Mouse (Mus musculus) fibroblast of lung, adult 2 months (primary cell): ENCODE measurements around the gene Mybl2.
"Not testable (repeated sequence)": the region's sequence is repeated elsewhere in the genome, so short reads cannot be mapped to it uniquely, and the experiment has no call there.

Experiments used
- DNase-seq: peaks from one replicate; pipeline ENCODE4 v3.0.0-alpha.2; 2011; ENCODE audit warnings: low read depth

The Mybl2 gene

DNA sequence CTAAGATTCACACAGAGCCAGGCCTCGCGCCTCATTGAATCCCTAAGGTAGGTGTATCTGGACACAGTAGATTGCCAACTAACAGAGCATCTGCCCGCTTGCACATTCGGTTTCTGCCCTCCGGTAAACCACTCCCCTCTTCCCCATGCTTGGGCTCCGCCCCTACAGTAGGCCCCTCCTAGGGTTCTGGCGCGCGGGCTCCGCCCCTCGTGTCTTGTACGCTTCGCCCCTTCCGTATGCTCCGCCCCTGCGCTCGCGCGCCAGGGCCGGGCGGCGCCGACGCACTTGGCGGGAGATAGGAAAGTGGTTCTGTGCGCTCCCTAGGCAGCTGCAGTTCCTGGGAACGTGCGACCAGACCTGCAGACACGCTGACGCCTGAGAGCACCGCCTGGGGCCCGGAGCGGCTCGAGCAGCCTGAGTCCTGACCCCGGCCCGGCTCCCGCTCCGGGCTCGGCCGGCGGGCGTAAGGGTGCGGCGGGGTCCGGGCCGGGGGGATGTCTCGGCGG is at the start of gene Mybl2:
Gene Mybl2, plus strand, starts transcription at position 353 of the 506 bp plus-strand sequence.
- peak; percentile 79 for DNase-seq

DNA sequence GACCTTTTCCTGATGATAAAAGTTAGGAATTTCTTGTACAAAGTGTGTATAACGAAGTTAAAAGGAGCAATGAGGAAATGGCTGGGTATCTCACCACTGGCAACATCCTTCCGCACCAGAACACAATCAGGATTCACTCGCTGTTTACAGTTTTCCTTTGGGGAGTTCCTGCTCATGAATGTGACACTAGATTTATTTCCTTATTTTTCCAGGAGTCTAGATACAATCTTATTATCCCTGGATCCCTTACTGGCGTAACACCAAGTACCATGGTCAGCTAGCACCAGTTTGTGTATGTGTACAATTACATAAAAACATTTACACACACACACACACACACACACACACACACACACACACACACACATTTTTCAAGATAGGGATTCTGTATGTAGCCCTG is 47.2 kb upstream of the Mybl2 start:
- no peak for DNase-seq

DNA sequence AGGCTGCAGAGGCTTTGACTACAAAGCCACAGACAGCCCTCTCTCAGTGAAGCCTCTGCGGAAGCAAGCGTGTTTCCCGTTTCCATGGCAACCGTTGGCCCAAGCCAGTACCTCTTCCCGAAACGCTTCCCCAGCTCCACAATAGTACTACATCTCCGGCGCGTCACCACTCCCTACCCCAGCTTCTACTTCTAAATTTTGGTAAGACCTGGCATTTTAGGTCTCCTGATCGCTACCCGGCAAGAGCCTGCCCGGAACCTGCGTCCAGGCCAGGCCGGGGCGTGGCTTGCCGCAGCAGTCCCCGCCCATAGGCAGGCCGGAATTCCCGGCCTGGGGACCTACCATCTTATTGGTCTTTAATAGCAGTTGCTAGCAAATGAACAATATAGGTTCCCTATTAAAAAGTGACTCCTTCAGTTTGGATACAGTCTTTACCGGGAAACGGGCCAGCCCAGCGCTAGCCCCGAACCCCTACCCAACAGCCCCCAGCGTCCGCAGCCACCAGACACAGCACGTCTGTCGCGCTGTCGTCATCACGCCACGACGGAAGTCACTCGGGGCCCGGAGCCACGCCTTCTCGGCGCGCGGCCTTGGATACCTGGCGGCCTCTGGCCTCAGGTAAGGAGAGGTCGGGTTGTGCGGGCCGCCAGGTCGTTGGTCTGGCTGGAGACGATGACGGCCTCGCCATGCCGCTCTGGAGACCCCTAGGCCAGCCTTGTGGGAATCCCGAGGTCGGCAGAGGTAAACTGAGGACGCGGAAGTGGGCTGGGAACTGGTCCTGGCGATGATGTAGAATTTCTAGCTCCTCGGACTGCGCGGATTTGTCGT is 37.4 kb upstream of the Mybl2 start, which contains the start of gene Ift52:
Gene Ift52, plus strand, starts transcription at position 439 of the 828 bp plus-strand sequence.
- DNase-seq = peak; percentile 76

DNA sequence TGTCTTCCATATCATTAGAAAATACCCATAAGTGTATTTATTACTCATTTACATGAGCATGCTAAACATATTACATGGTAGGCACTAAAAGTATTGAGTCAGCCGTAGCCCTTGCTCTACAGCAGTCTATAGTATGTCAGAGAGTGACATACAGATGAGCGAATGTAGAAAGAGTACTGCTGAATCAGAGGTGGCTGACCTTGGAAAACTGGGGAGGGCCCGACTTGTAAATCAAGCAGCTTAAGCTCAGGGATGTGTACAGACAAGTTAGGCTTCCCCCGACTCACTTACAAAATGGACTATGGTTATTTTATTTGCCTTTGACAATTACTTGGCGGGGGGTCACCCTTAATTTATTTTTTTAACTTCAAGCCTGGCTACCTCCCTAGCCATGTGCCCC is 23.2 kb upstream of the Mybl2 start:
- no peak for DNase-seq

DNA sequence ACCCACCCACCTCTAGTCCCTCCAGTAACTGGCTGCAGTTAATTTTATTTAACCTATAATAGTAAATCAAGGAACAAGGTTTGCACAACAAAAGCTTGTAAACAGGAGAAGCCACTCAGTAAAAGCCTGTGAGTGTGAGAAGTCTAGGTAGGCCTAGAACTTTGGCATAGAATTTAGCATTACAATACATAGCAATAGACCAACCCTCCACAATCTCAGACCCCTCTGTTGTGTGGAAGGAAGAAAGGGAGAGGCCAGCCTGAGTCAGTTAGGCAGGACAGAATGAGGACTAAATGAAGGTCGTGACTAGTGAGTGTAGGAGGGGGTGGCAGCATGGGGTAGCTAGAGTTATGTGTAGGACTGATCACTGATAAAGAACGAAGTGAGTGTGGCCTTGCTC is 22.7 kb upstream of the Mybl2 start:
- no peak for DNase-seq

DNA sequence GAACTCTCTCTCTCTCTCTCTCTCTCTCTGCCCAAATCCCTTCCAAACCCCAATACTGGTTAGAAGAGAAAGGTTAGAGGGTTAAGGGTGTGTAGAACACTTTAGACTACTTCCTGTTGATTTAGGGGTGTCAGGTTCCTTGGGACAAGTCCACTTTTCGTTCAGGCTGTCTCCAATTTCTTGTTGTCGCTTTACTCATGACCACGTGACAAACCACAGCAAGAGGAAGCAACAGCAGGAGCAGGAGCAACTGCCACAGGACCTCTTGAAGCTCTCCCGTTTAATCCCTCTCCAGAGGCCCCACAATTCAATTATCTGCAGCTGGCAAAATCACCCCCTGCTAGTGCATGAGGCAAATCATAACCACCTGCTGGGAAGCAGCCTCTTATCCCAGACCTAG is 21.9 kb upstream of the Mybl2 start:
- no peak for DNase-seq

DNA sequence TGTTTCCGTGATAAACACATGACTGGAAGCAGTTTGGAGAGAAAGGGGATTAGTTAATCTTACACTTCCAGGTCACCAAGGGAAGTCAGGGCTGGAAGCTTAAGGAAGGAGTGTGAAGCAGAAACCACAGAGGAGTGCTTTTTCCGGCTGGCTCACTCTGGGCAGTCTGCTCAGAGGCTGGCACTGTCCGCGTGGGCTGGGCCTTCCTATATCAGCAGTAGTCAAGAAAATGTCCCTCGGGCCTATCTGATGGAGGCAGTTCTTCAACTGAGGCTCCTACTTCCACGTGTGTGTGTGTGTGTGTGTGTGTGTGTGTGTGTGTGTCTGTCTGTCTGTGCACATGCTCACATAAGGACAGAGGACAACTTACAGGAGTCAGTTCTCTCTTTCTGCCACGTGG is 14.5 kb upstream of the Mybl2 start:
- DNase-seq = no peak

DNA sequence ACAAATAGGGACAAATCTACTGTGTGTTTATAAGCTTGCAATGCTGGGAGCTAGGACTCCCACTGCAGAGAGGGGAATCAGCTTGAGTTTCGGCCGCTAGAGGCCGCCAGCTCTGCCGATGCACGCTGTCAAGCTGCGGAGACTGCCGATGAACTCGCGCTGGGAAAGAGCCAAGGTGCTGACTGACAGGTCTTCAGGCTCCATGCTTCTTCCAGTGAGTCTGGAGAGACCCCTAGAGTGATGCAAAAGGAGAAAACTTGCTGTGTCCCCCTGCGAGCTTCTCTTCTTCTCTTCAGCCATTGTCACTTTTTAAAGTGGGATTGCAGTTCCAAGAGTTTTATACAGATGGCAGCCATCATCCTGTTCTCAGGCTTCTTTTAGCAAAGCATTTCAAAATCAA is 6.4 kb upstream of the Mybl2 start:
- peak; percentile 27 for DNase-seq

DNA sequence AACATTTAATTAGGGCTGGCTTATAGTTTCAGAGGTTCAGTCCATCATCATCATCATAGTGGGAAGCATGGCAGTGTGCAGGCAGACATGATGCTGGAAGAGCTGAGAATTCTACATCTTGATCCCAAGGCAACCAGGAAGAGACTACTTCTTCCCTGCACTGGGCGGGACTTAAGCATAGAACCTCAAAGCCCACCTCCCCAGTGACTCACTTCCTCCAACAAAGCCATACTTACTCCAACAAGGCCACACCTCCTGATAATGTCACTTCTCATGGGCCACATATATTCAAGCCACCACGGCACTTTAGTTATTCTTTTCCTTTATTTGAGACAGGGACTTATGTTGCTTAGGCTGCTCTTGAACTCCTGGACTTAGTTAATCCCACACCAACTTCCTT is 5.4 kb upstream of the Mybl2 start:
- DNase-seq = no peak

DNA sequence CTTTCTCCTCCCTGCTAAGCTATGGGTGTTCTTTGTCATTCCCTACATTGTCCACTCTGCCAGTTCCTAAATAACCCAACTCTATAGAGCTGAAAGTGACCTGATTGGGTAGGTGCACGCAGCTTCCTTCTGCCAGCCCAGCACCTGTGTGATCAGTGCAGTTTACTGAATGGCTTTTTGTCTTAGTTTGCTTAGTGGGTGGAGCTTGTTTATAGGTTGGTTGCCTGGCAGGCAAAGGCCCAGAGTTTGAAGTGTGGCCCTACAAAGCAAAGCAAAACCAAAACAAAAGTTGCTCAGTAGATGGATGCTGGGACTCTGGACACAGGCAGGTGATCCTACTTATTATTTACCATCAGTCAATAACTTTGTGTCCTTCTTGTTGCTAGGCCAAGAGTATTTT is 2.8 kb upstream of the Mybl2 start:
- DNase-seq = no peak

DNA sequence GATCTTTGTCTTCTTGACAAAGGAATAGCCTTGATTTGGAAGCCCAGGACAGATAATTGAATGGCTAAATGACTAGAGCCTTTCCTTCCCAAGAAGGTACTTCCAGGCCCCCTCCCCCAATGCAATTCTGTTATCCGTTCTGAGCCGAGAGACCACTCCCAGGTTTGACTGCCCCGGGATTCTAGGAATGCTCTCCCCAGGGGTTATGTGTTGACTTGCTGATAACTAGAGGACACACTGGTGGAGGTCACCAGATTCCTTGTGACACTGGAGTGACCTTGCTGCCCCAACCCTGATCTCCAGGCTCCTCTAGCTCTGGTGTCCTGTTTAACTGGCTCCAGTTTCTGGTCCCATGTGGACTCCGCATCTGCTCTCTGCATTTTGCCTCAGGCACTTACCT is 2.4 kb upstream of the Mybl2 start:
- no peak for DNase-seq

DNA sequence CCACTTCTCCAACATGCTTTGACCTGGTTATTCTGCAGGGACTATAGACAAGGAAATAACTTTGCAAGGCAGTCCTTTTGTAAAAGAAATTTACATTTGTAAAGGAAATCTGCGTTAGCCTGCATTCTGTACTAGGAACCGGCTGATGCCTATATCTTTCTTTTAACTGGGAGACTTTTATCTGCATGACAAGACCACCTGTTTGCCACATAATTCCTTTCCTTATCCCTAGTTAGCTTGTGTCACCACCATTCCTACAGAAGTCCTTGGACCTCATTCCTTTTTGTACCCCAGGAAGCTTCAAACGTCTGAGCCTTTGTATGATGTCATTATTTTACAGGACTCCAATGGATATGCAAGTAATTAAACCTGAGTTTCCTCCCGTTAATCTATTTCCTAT is 1.7 kb upstream of the Mybl2 start:
- no peak for DNase-seq

DNA sequence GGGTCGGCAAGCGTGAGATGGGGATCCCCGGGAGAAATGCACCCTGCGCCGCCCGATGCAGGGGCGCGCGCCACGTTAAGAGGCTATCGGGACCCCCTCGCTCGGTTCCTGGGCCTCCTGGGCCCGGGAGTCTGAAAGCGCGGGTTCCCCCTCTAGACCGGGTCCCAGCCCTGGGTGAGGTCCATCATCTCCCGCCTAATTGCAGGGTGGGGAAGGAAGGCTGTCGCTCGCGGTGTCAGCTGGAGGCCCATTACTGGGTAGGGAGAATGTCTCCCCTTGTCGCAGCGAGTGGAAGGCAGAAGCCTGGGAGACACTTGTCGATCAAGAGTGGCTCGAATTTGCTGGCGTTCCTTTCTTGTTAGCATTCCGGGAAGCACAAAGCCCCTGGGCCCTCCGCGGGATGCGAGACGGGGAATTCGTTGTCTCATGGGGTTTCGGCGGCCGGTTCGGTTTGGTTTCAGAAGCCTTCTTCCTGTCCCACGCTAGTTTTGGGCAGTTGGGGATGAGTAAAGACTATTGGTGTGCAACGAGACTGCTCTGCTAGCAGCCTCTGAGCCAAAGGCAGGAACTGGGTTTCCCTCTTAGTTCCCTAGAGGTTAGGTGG is 506 bp downstream of the Mybl2 start:
- DNase-seq = no peak

DNA sequence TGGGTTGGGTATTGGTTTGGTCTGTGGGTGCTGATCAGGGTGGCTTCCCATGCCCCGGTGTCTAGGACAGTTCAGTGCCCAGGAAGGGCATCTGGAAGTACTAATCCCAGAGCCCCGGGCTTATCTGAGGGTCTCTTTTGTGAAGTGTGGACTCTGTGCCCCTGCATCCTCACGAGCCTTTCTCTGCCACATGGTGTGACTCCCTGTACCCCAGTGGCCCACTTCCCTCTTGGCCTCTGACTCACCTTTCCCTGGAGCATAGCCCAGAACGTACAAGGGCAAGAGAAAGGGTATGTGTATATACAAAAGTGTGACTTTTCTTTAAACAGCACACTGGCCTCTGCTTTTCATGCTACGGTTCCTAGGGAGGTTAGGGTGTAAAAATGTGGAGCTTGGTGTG is 1.2 kb downstream of the Mybl2 start:
- DNase-seq = no peak

DNA sequence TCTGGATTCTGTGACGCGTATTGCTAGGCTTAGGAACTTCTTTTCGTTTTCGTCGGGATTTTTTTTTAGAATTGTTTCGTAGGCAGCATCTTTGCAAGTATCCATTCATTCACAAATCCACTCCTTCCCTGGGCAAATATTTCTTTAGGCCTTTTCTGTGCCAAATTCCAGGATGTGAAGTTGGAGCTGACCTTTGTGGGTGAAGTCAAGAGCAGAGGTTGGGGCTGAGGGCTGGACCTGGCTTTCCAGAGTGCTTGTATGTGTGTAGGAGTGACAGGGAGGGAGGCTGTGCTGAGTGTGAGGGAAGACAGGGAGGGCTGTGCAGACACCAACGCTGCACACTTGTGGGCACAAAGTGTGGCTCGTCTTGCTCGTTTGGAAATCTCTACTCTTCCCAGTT is 2.1 kb downstream of the Mybl2 start:
- no peak for DNase-seq

DNA sequence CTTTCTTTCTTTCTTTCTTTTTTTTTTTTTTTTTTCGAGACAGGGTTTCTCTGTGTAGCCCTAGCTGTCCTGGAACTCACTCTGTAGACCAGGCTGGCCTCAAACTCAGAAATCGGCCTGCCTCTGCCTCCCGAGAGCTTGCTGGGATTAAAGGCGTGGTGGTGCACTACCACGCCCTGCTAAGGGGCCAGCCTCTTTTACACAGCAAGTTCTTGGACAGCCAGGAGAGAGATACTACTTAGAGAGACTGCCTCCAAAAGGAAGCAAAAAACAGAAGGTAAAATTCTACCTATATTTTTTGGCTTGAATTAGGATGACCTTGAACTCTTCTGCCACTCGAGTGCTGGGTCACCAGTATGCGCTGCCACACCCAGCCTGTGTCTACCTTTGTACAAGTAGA is 4.5 kb downstream of the Mybl2 start:
- DNase-seq = not testable (repeated sequence)

DNA sequence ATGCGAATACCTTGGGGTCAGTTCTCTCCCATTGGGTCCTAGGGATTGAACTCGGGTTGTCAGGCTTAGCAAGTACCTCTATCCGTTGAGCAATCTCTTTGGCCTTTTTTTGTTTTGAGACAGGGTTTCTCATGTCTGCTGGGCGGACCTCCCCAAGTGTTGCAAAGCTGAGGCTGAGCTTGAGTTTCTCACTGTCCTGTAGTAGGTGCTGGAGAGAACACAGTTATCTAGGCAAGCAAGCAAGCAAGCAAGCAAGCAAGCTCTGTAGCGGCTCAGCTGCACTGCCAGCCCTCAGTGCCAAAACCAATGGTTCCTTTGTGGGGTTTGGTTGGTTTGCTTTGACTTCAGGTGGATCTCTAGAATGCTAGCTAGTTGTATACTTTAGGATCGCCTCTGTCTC is 6.1 kb downstream of the Mybl2 start:
- DNase-seq = no peak

DNA sequence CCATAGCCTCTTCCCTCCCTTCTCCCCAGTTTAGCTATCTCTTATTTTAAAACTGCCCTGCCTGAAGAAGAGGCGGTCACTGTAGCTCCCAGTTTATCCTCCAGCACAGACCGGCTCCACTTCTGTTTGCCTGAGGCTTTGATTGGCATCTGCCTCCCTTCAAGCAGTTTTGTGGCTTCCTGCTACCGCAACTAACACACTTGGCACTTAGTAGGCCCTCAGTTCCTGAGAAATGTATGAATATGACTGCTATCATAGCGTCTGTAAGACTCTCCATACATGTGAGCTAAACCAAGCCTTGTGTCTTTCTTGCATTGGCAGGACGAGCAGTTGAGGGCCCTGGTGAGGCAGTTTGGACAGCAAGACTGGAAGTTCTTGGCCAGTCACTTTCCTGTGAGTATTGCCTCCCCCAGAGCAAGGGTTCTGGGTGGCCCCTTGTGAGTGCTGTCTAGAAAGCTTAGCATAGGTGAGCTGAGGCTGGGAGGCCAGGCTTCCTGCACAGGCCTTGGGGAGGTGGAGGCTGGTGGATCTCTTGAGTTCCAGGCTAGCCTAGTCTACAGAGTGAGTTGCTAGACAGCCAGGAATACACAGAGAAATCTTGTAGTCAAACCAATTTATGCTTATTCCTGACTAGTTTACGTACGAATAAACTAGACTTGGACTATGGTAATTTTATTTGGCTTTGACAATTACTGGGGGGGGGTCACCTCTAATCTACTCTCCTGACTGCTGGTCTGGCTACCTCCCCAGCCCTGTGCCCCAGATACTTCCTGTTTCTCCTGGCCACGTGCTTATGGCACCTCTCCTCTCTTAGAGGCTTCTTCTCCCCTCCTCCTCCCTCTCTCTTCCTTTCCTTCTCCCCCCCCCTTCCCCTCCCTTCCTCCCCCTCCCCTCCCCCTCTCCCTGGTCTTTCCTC is 7.0 kb downstream of the Mybl2 start:
- no peak for DNase-seq

DNA sequence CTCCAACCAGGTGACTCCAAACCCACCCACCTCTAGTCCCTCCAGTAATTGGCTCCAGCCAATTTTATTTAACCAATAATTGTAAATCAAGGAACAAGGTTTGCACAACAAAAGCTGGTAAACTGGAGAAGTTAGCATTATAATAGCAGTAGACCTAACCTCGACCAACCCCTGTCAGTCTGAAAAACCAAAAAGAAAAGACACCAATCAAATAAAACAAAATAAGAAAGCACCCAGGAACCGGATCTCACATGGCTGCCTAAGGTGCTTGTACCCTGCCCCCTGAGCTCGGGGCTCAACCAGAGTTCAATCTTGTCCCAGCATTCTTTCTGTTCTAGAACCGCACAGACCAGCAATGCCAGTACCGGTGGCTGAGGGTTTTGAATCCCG is 7.6 kb downstream of the Mybl2 start:
- DNase-seq = no peak

DNA sequence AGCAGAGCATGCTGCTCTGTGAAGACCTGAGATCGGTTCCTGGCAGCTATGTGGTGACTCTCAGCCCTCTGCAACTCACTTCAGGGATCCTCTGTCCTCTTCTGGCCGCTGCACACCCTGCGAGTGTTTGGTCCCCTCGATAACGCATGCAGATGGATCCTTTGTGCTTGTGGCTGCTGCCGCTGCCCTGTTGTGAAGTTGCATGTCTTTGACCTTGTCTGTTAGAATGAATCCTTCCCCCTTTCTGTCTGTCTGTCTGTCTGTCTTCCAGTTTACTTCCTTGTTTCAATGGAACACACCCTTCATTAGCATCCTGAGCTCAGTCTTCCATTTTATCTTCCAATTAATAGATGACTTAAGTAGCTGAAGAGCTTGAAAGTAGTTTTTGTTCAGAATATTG is 11.8 kb downstream of the Mybl2 start:
- no peak for DNase-seq

DNA sequence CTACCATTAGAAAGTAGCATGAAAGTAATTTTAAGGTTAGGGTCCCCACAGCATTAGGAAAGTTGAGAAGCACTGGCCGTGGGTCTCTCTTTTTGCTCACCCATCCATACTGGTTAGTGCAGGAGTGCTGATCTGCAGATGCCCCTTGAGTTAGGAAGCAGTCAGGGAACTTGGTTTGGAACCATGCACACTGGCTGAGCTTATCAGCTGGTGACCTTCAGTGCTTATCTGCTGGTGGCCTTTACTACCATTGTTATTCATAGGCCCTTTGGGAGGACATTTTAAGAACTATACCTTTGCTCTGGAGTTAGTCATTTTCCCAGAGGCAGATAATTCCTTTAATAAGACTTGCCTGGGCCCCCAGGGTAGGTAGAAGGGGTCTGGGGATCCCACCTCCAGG is 12.7 kb downstream of the Mybl2 start:
- no peak for DNase-seq

DNA sequence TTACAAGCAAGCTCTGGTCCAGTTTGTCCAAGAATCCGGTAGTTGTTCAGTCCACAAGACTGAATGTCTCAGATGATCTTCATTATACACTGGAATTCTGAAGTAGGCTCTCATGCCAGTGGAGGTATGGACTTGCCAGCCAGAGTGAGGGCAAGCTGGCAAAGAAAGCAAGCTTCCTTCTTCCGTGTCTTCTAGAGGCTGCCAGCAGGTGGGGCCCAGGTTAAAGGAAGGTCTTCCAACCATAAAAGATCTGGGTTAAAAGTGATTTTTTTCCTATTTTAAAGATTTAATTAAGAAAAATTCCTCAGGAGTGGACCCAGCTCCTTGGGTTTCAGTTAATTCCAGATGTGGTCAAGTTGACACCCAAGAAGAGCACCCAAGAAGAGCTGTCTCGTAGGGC is 15.7 kb downstream of the Mybl2 start:
- DNase-seq = no peak

DNA sequence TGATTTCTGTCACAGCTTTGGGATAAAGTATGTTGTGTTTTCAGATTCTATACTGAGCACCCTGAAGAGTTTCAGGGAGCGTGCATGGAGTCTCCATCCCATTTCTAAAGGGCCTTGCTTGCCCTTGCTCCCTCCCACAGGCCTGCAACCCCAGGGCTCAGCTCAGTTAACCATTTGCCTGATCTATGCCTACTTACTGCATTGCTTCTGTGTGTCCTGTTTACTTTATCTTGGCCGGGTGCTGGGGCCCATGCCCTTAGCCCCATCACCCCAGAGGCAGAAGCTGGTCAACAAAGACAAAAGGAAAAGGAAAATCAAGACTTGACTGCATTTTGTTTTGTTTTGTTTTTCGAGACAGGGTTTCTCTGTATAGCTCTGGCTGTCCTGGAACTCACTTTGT is 17.1 kb downstream of the Mybl2 start:
- DNase-seq = no peak
